Mouse (Mus musculus) liver, postnatal 0 days (tissue): Measurements from ENCODE around the gene Syngap1.

Source experiments
- CTCF ChIP-seq: sonication (generic); IDR thresholded peaks from 2 replicates; pipeline ENCODE4 v1.5.1; 2016; ENCODE audit warnings: antibody characterized with exemption, low read depth
- EP300 ChIP-seq: IDR thresholded peaks from 2 replicates; pipeline ENCODE4 v1.6.1; 2016; ENCODE audit warnings: antibody characterized with exemption, low read depth, mild to moderate bottlenecking

GRCm38 (mm10) chr17:26932839-26933398, 8.1 kb upstream of the Syngap1 start, which contains the start of gene Phf1:
- TF ChIP-seq CTCF, result no peak; the same call in none of the 2 replicates
- TF ChIP-seq EP300, result no peak
